Mouse (Mus musculus) MEL (cell line): ENCODE data around the gene Prss27.

Experiments used
- CTCF ChIP-seq, 3 experiments: IDR thresholded peaks in 2 of 3; conservative IDR thresholded peaks in 1 of 3; 2 replicates each; pipeline ENCODE4 v1.5.1; 2011 to 2012; ENCODE audit warnings: low read length in 3 of 3, low read depth in 2 of 3, mild to moderate bottlenecking in 2 of 3, improper control_type of control experiment in 1 of 3, inconsistent platforms in 1 of 3, mixed read lengths in 1 of 3, moderate library complexity in 1 of 3; ENCODE audit not compliant: control insufficient read depth in 1 of 3, insufficient read depth in 1 of 3, poor library complexity in 1 of 3, severe bottlenecking in 1 of 3
- MAX ChIP-seq: IDR thresholded peaks from 2 replicates; pipeline ENCODE4 v1.6.1; 2011; ENCODE audit warnings: low read length, improper control_type of control experiment
- POLR2A ChIP-seq, 2 experiments: IDR thresholded peaks; 2 replicates each; pipeline ENCODE4 v1.6.1; 2011 to 2012; ENCODE audit warnings: low read length in 2 of 2, mild to moderate bottlenecking in 2 of 2, control low read depth in 1 of 2, improper control_type of control experiment in 1 of 2, low read depth in 1 of 2, moderate library complexity in 1 of 2; ENCODE audit not compliant: control insufficient read depth in 1 of 2, insufficient read depth in 1 of 2, poor library complexity in 1 of 2
- RAD21 ChIP-seq: IDR thresholded peaks from 2 replicates; pipeline ENCODE4 v1.6.1; 2011; ENCODE audit warnings: mild to moderate bottlenecking, low read depth, low read length, improper control_type of control experiment

- TF ChIP-seq RAD21: no peak
- no peak for TF ChIP-seq CTCF (IDR thresholded peaks at IDR 0.05 in 2 of 3, conservative IDR thresholded peaks at IDR 0.05 in 1 of 3; ENCODE audit: control insufficient read depth in 1 of 3, insufficient read depth in 1 of 3, low read depth in 2 of 3, low read length in 3 of 3, poor library complexity in 1 of 3, severe bottlenecking in 1 of 3)
- no peak for TF ChIP-seq POLR2A (IDR thresholded peaks at IDR 0.05; ENCODE audit: control insufficient read depth in 1 of 2, insufficient read depth in 1 of 2, low read depth in 1 of 2, low read length in 2 of 2, poor library complexity in 1 of 2)
- TF ChIP-seq MAX: no peak
Observed at GRCm38 (mm10) chr17:24044482-24044881, 6.5 kb downstream of the Prss27 start.
